Mouse (Mus musculus): ENCODE data around the gene Prr13. TPM values are rescaled to one million over a fixed set of nuclear protein-coding genes. Genes with fewer than 3 reads are reported as not detected.

Prr13 gene
- polyA plus RNA-seq, 1 experiment from 2014 or later: 107 TPM

DNA sequence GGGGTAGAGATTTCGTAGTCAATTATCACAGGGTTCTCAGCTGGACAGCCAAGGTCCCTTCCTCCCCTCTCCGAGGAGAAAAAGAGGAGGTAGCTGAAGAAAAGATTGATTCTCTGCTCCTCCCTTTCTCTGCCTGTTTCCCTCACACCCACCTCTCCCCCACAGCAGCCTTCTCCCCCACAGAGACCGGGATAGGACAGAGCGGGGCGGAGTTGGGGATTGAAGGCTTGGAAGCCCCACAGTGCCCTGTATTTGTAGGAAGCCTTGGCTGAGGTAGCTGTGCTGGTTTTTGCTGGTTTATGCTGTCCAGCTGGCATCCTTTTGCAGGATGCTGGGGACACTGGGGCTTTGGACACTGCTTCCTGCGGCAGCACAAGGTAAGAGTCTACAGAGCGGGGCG, 13.7 kb upstream of the Prr13 start, which contains the start of gene Amhr2:
Amhr2 (plus strand) TSS at position 222 of the 400 bp plus-strand sequence.
- H3K27ac ChIP-seq: no peak within 1 kb of the TSS
- H3K4me1 ChIP-seq (replicated peaks): no peaks in the 10 kb centered on the region
- H3K27me3 ChIP-seq: no peaks in the 10 kb centered on the region
- no peak within 1 kb of the TSS for H3K4me2 ChIP-seq
- no peak for ATAC-seq (ENCODE audit: low FRiP score)
- WGBS: 67% methylated on average over 7 of the region's 8 CpGs
- no peak within 1 kb of the TSS for H3K9ac ChIP-seq
- no peak within 1 kb of the TSS for H3K4me3 ChIP-seq
- H3K9me3 ChIP-seq: no peaks in the 10 kb centered on the region
- H3K36me3 ChIP-seq: no peaks in the 10 kb centered on the region

- Histone ChIP-seq H3K9me3 (no peaks in the 10 kb centered on the region), H3K4me1 (replicated peaks) (no peaks in the 10 kb centered on the region), H3K4me2 (no peak overlapping the region), H3K4me3 (no peak overlapping the region), H3K27ac (no peak overlapping the region), H3K36me3 (no peaks in the 10 kb centered on the region), H3K27me3 (no peaks in the 10 kb centered on the region), H3K9ac (no peak overlapping the region)
- WGBS: 53% methylated on average over 6 of the region's 6 CpGs
- ATAC-seq (ENCODE audit: low FRiP score): no peak
These were observed 12.4 kb upstream of the Prr13 start for GRCm38 (mm10) chr15:102446448-102446847.

GRCm38 (mm10) chr15:102449366-102449765, 9.5 kb upstream of the Prr13 start:
- H3K4me1 ChIP-seq (replicated peaks): no peaks in the 10 kb centered on the region
- WGBS: 74% methylated on average over 8 of the region's 8 CpGs
- H3K4me3 ChIP-seq: no peak overlapping the region
- ATAC-seq (ENCODE audit: low FRiP score): no peak
- no peaks in the 10 kb centered on the region for H3K27me3 ChIP-seq
- no peaks in the 10 kb centered on the region for H3K36me3 ChIP-seq
- no peak overlapping the region for H3K4me2 ChIP-seq
- no peak overlapping the region for H3K27ac ChIP-seq
- no peak overlapping the region for H3K9ac ChIP-seq
- H3K9me3 ChIP-seq: no peaks in the 10 kb centered on the region

GRCm38 (mm10) chr15:102450928-102451327, 7.9 kb upstream of the Prr13 start:
- 35% methylated on average over 7 of the region's 7 CpGs for WGBS
- Histone ChIP-seq H3K9me3 (no peaks in the 10 kb centered on the region), H3K36me3 (no peaks in the 10 kb centered on the region), H3K4me3 (no peak overlapping the region), H3K27ac (no peak overlapping the region), H3K4me2 (no peak overlapping the region), H3K9ac (no peak overlapping the region), H3K4me1 (replicated peaks) (no peaks in the 10 kb centered on the region), H3K27me3 (no peaks in the 10 kb centered on the region)
- no peak for ATAC-seq (ENCODE audit: low FRiP score)

- no peak overlapping the region for H3K9ac ChIP-seq
- H3K4me2 ChIP-seq: no peak overlapping the region
- no peaks in the 10 kb centered on the region for H3K9me3 ChIP-seq
- no peaks in the 10 kb centered on the region for H3K4me1 ChIP-seq (replicated peaks)
- no peaks in the 10 kb centered on the region for H3K27me3 ChIP-seq
- no peak for ATAC-seq (ENCODE audit: low FRiP score)
- H3K36me3 ChIP-seq: no peaks in the 10 kb centered on the region
- H3K27ac ChIP-seq: no peak overlapping the region
- WGBS: 85% methylated on average over 26 of the region's 26 CpGs
- no peak overlapping the region for H3K4me3 ChIP-seq
These were observed 7.0 kb upstream of the Prr13 start for GRCm38 (mm10) chr15:102451666-102452430.

- Histone ChIP-seq H3K27ac (no peak overlapping the region), H3K36me3 (no peaks in the 10 kb centered on the region), H3K4me2 (no peak overlapping the region), H3K4me3 (no peak overlapping the region), H3K4me1 (replicated peaks) (peaks cover 26% of the 10 kb centered on the region), H3K9ac (no peak overlapping the region), H3K9me3 (no peaks in the 10 kb centered on the region), H3K27me3 (no peaks in the 10 kb centered on the region)
- ATAC-seq (ENCODE audit: low FRiP score): no peak
- 36% methylated on average over 6 of the region's 6 CpGs for WGBS
These were observed 2.8 kb upstream of the Prr13 start for GRCm38 (mm10) chr15:102455993-102456392.

- peak overlapping the region; percentile 48 for H3K27ac ChIP-seq
- H3K4me1 ChIP-seq (replicated peaks): peaks cover 31% of the 10 kb centered on the region
- WGBS: 74% methylated on average over 5 of the region's 5 CpGs
- peak overlapping the region; percentile 64 for H3K4me2 ChIP-seq
- H3K36me3 ChIP-seq: peaks cover 9% of the 10 kb centered on the region
- H3K9ac ChIP-seq: peak overlapping the region; percentile 67
- no peaks in the 10 kb centered on the region for H3K9me3 ChIP-seq
- ATAC-seq (ENCODE audit: low FRiP score): no peak
- H3K4me3 ChIP-seq: peak overlapping the region; percentile 52
- no peaks in the 10 kb centered on the region for H3K27me3 ChIP-seq
These were observed 635 bp upstream of the Prr13 start for GRCm38 (mm10) chr15:102458050-102458736.

GRCm38 (mm10) chr15:102459381-102459780, 553 bp downstream of the Prr13 start:
- H3K9me3 ChIP-seq: no peaks in the 10 kb centered on the region
- ATAC-seq (ENCODE audit: low FRiP score): no peak
- peaks cover 31% of the 10 kb centered on the region for H3K4me1 ChIP-seq (replicated peaks)
- peak overlapping the region; percentile 64 for H3K4me2 ChIP-seq
- H3K36me3 ChIP-seq: peaks cover 15% of the 10 kb centered on the region
- WGBS: 35% methylated on average over 6 of the region's 6 CpGs
- H3K27ac ChIP-seq: 0 out of 2 replicates have a peak overlapping the region, but pooled peaks have one; percentile 48
- H3K4me3 ChIP-seq: peak overlapping the region; percentile 52
- no peaks in the 10 kb centered on the region for H3K27me3 ChIP-seq
- peak overlapping the region; percentile 67 for H3K9ac ChIP-seq

- peak overlapping the region; percentile 67 for H3K9ac ChIP-seq
- H3K9me3 ChIP-seq: no peaks in the 10 kb centered on the region
- H3K27ac ChIP-seq: no peak overlapping the region
- no peaks in the 10 kb centered on the region for H3K27me3 ChIP-seq
- no peak for ATAC-seq (ENCODE audit: low FRiP score)
- peaks cover 15% of the 10 kb centered on the region for H3K36me3 ChIP-seq
- 75% methylated on average over 5 of the region's 5 CpGs for WGBS
- peak overlapping the region; percentile 64 for H3K4me2 ChIP-seq
- H3K4me3 ChIP-seq: peak overlapping the region; percentile 52; the same call in 1 of the 2 replicates
- H3K4me1 ChIP-seq (replicated peaks): peaks cover 31% of the 10 kb centered on the region
These were observed 1.0 kb downstream of the Prr13 start for GRCm38 (mm10) chr15:102459847-102460246.

- Histone ChIP-seq H3K4me3 (no peak overlapping the region), H3K27me3 (no peaks in the 10 kb centered on the region), H3K9me3 (no peaks in the 10 kb centered on the region), H3K27ac (no peak overlapping the region), H3K4me2 (no peak overlapping the region), H3K9ac (peak overlapping the region; percentile 55), H3K36me3 (peaks cover 15% of the 10 kb centered on the region), H3K4me1 (replicated peaks) (peaks cover 31% of the 10 kb centered on the region)
- WGBS: 80% methylated on average over 12 of the region's 12 CpGs
- ATAC-seq (ENCODE audit: low FRiP score): no peak
These were observed 1.6 kb downstream of the Prr13 start for GRCm38 (mm10) chr15:102460409-102460808.

- no peaks in the 10 kb centered on the region for H3K9me3 ChIP-seq
These were observed 2.1 kb downstream of the Prr13 start for GRCm38 (mm10) chr15:102460971-102461370.

GRCm38 (mm10) chr15:102461430-102462075, 2.7 kb downstream of the Prr13 start:
- Histone ChIP-seq H3K9me3 (no peaks in the 10 kb centered on the region), H3K27ac (no peak overlapping the region), H3K4me2 (no peak overlapping the region), H3K9ac (0 out of 2 replicates have a peak overlapping the region, but pooled peaks have one; percentile 24), H3K36me3 (peaks cover 15% of the 10 kb centered on the region), H3K27me3 (no peaks in the 10 kb centered on the region), H3K4me1 (replicated peaks) (peaks cover 31% of the 10 kb centered on the region), H3K4me3 (no peak overlapping the region)
- no peak for ATAC-seq (ENCODE audit: low FRiP score)
- WGBS: 88% methylated on average over 9 of the region's 9 CpGs

More at GRCm38 (mm10) chr15:102460971-102461370, 2.1 kb downstream of the Prr13 start:
- Histone ChIP-seq H3K27ac (no peak overlapping the region; the same call in 1 of the 2 replicates), H3K4me3 (no peak overlapping the region), H3K27me3 (no peaks in the 10 kb centered on the region), H3K9ac (0 out of 2 replicates have a peak overlapping the region, but pooled peaks have one; percentile 24), H3K4me2 (no peak overlapping the region), H3K36me3 (peaks cover 15% of the 10 kb centered on the region), H3K4me1 (replicated peaks) (peaks cover 31% of the 10 kb centered on the region)
- no peak for ATAC-seq (ENCODE audit: low FRiP score)
- WGBS: 66% methylated on average over 4 of the region's 4 CpGs
